Mouse (Mus musculus): ENCODE measurements around the gene Leo1. TPM values are rescaled to one million over a fixed set of nuclear protein-coding genes. Genes with fewer than 3 reads are reported as not detected.

The Leo1 gene
- polyA plus RNA-seq, 1 experiment from 2014 or later = 40.7 TPM

- no peak overlapping the region for H3K4me2 ChIP-seq (ENCODE audit: low read depth, low read length)
- peaks cover 33% of the 10 kb centered on the region for H3K36me3 ChIP-seq (ENCODE audit: control insufficient read depth, insufficient read depth, low read length)
- peak overlapping the region; percentile 44 for H3K27ac ChIP-seq (ENCODE audit: low read depth, low read length)
- no peaks in the 10 kb centered on the region for H3K27me3 ChIP-seq (ENCODE audit: control insufficient read depth, insufficient read depth, low read length)
- no peak overlapping the region for H3K9ac ChIP-seq (replicated peaks; ENCODE audit: low read depth, low read length)
- no peaks in the 10 kb centered on the region for H3K9me3 ChIP-seq (ENCODE audit: control insufficient read depth, low read length)
- H3K4me1 ChIP-seq (ENCODE audit: control insufficient read depth, insufficient read depth, low read length) = no peaks in the 10 kb centered on the region
- no peak overlapping the region for H3K4me3 ChIP-seq (ENCODE audit: low read depth, low read length)
- peak; percentile 56; the same call in 1 of the 2 replicates for ATAC-seq (ENCODE audit: low read depth)
- 68% methylated on average over 8 of the region's 8 CpGs for WGBS
These were observed 70.1 kb downstream of the Leo1 start for GRCm38 (mm10) chr9:75511236-75511939.

GRCm38 (mm10) chr9:75515464-75516113 lies 74.3 kb downstream of the Leo1 start:
- H3K36me3 ChIP-seq (ENCODE audit: control insufficient read depth, insufficient read depth, low read length) = peaks cover 4% of the 10 kb centered on the region; the same call in 1 of the 2 replicates
- no peak overlapping the region for H3K9ac ChIP-seq (replicated peaks; ENCODE audit: low read depth, low read length)
- no peaks in the 10 kb centered on the region for H3K27me3 ChIP-seq (ENCODE audit: control insufficient read depth, insufficient read depth, low read length)
- H3K4me1 ChIP-seq (ENCODE audit: control insufficient read depth, insufficient read depth, low read length) = no peaks in the 10 kb centered on the region
- WGBS = 69% methylated on average over 12 of the region's 12 CpGs
- no peak overlapping the region for H3K27ac ChIP-seq (ENCODE audit: low read depth, low read length)
- no peak overlapping the region for H3K4me2 ChIP-seq (ENCODE audit: low read depth, low read length)
- H3K4me3 ChIP-seq (ENCODE audit: low read depth, low read length) = no peak overlapping the region
- peak; percentile 83 for ATAC-seq (ENCODE audit: low read depth)
- no peaks in the 10 kb centered on the region for H3K9me3 ChIP-seq (ENCODE audit: control insufficient read depth, low read length)

Other genes starting within 250 kb of the Leo1 start
- gene Myo5c, start 209.5 kb upstream of the Leo1 start, polyA plus RNA-seq (2014; fragmentation: Nextera tagmentation; extraction: Ambion mirVana) = 0.40 and 0.84 TPM in 2 replicates
- 103 and 113 TPM in 2 replicates for gene Gnb5, start 135.2 kb upstream of the Leo1 start, polyA plus RNA-seq (2014; fragmentation: Nextera tagmentation; extraction: Ambion mirVana)
- gene Bcl2l10, start 93.8 kb upstream of the Leo1 start, polyA plus RNA-seq (2014; fragmentation: Nextera tagmentation; extraction: Ambion mirVana) = not detected in 2 replicates
- 186 and 191 TPM in 2 replicates for gene Mapk6, start 31.5 kb upstream of the Leo1 start, polyA plus RNA-seq (2014; fragmentation: Nextera tagmentation; extraction: Ambion mirVana)
- 60.6 and 69.9 TPM in 2 replicates for gene Tmod3, start 118.1 kb downstream of the Leo1 start, polyA plus RNA-seq (2014; fragmentation: Nextera tagmentation; extraction: Ambion mirVana)
- gene Tmod2, start 169.8 kb downstream of the Leo1 start, polyA plus RNA-seq (2014; fragmentation: Nextera tagmentation; extraction: Ambion mirVana) = 230 and 265 TPM in 2 replicates
- gene Lysmd2, start 184.2 kb downstream of the Leo1 start, polyA plus RNA-seq (2014; fragmentation: Nextera tagmentation; extraction: Ambion mirVana) = 38.0 and 42.0 TPM in 2 replicates
- gene Scg3, start 242.5 kb downstream of the Leo1 start, polyA plus RNA-seq (2014; fragmentation: Nextera tagmentation; extraction: Ambion mirVana) = 133 and 144 TPM in 2 replicates